Mouse (Mus musculus): Measurements from ENCODE around the gene Dnah14.

Gene Dnah14

GRCm38 (mm10) chr1:181599376-181599775 lies 23.0 kb downstream of the Dnah14 start:
- DNase-seq (ENCODE audit: low spot score) = no peak

- DNase-seq (ENCODE audit: low spot score) = no peak
Measured at GRCm38 (mm10) chr1:181611118-181611517, 34.8 kb downstream of the Dnah14 start.

- peak; percentile 58 for DNase-seq (ENCODE audit: low spot score)
Measured at GRCm38 (mm10) chr1:181615866-181616491, 39.6 kb downstream of the Dnah14 start.

- no peak for DNase-seq (ENCODE audit: low spot score)
Measured at GRCm38 (mm10) chr1:181617332-181617731, 41.0 kb downstream of the Dnah14 start.

GRCm38 (mm10) chr1:181623149-181623680 lies 46.9 kb downstream of the Dnah14 start:
- no peak for DNase-seq (ENCODE audit: low spot score)

GRCm38 (mm10) chr1:181624876-181625275 lies 48.5 kb downstream of the Dnah14 start:
- DNase-seq (ENCODE audit: low spot score) = no peak

GRCm38 (mm10) chr1:181628276-181628675 lies 51.9 kb downstream of the Dnah14 start:
- DNase-seq (ENCODE audit: low spot score) = no peak

- DNase-seq (ENCODE audit: low spot score) = no peak
Measured at GRCm38 (mm10) chr1:181631371-181631770, 55.0 kb downstream of the Dnah14 start.

- no peak for DNase-seq (ENCODE audit: low spot score)
Measured at GRCm38 (mm10) chr1:181637997-181638713, 61.8 kb downstream of the Dnah14 start.

GRCm38 (mm10) chr1:181640383-181640782 lies 64.0 kb downstream of the Dnah14 start:
- DNase-seq (ENCODE audit: low spot score) = no peak

GRCm38 (mm10) chr1:181647467-181647866 lies 71.1 kb downstream of the Dnah14 start:
- no peak for DNase-seq (ENCODE audit: low spot score)

GRCm38 (mm10) chr1:181653481-181653880 lies 77.1 kb downstream of the Dnah14 start:
- DNase-seq (ENCODE audit: low spot score) = no peak

GRCm38 (mm10) chr1:181656421-181656820 lies 80.1 kb downstream of the Dnah14 start:
- no peak for DNase-seq (ENCODE audit: low spot score)

- no peak for DNase-seq (ENCODE audit: low spot score)
Measured at GRCm38 (mm10) chr1:181666801-181667200, 90.4 kb downstream of the Dnah14 start.

GRCm38 (mm10) chr1:181694729-181695498 lies 118.6 kb downstream of the Dnah14 start:
- DNase-seq (ENCODE audit: low spot score) = no peak

- DNase-seq (ENCODE audit: low spot score) = peak; percentile 9
Measured at GRCm38 (mm10) chr1:181728707-181729106, 152.3 kb downstream of the Dnah14 start.

- no peak for DNase-seq (ENCODE audit: low spot score)
Measured at GRCm38 (mm10) chr1:181733517-181733916, 157.2 kb downstream of the Dnah14 start.

GRCm38 (mm10) chr1:181740259-181740658 lies 163.9 kb downstream of the Dnah14 start:
- DNase-seq (ENCODE audit: low spot score) = no peak

- DNase-seq (ENCODE audit: low spot score) = no peak
Measured at GRCm38 (mm10) chr1:181742251-181742885, 166.0 kb downstream of the Dnah14 start.

GRCm38 (mm10) chr1:181769392-181769791 lies 193.0 kb downstream of the Dnah14 start:
- no peak for DNase-seq (ENCODE audit: low spot score)

- DNase-seq (ENCODE audit: low spot score) = no peak
Measured at GRCm38 (mm10) chr1:181771871-181772270, 195.5 kb downstream of the Dnah14 start.

- no peak for DNase-seq (ENCODE audit: low spot score)
Measured at GRCm38 (mm10) chr1:181776541-181776940, 200.2 kb downstream of the Dnah14 start.

Data from ovary, postnatal 14 days (tissue).